ENCODE assay signal across 16 mouse cellular contexts in genomic region chrX:106953840-106954239, GRCm38 (mm10). TPM values are rescaled to one million over a fixed set of nuclear protein-coding genes. Genes with fewer than 3 reads are reported as not detected.
"Had no signal": no experiment of that assay in that cellular context is flagged by ENCODE, and none has a peak within 500 bp of the region (broad histone marks: within the 10 kb centered on the region; RNA-seq: fewer than 3 reads in every experiment).

No protein-coding gene starts in this region.

- H3K4me3 ChIP-seq: neural tube, embryonic 15.5 days; stomach, embryonic 15.5 days had no signal

- H3K9me3 ChIP-seq: neural tube, embryonic 15.5 days; stomach, embryonic 15.5 days had no signal

- H3K36me3 ChIP-seq: neural tube, embryonic 15.5 days; stomach, embryonic 15.5 days had no signal

- H3K27ac ChIP-seq: neural tube, embryonic 15.5 days; stomach, embryonic 15.5 days; stomach, postnatal 0 days had no signal

- H3K4me2 ChIP-seq: neural tube, embryonic 15.5 days; stomach, embryonic 15.5 days had no signal

- H3K27me3 ChIP-seq: neural tube, embryonic 15.5 days; stomach, embryonic 15.5 days had no signal

- H3K9ac ChIP-seq: neural tube, embryonic 15.5 days; stomach, embryonic 15.5 days had no signal

- H3K4me1 ChIP-seq: neural tube, embryonic 15.5 days; stomach, embryonic 15.5 days had no signal

- DNase-seq: retina, postnatal 1 day; right cerebral cortex, adult 18-20 months; right cerebral cortex, postnatal 14 days; right cerebral cortex, postnatal 25 days; right cerebral cortex, postnatal 4 days; spleen, adult 18-20 months; thymus, adult 18-20 months; thymus, adult 2 months; thymus, postnatal 14 days; thymus, postnatal 25 days; thymus, postnatal 36 days; thymus, postnatal 4 days had no signal

RNA-seq across cellular contexts. Expression of gene Lpar4, which starts 33.4 kb away (rescaled TPM):
- polyA plus RNA-seq: small intestine, adult 2 months had no signal
